Mouse (Mus musculus) kidney, embryonic 16.5 days (tissue): Measurements from ENCODE around the gene Sytl4. TPM values are rescaled to one million over a fixed set of nuclear protein-coding genes. Genes with fewer than 3 reads are reported as not detected.

ENCODE experiments used
- ATAC-seq: fragments of 200-750 bp; cut with Nextera tagmentation; 2 replicates; pipeline ENCODE4 v1.8.0; 2017; ENCODE audit warnings: moderate TSS enrichment; ENCODE audit not compliant: low FRiP score, low TSS enrichment
- H3K27ac ChIP-seq: fragments of 300-500 bp; sonication (generic); 2 replicates; pipeline ENCODE4 v1.5.1; 2014; ENCODE audit warnings: low read length
- H3K27me3 ChIP-seq: fragments of 300-500 bp; sonication (generic); 2 replicates; pipeline ENCODE4 v1.6.1; 2014; ENCODE audit warnings: low read length, control low read depth, mixed read lengths; ENCODE audit not compliant: insufficient read depth
- H3K36me3 ChIP-seq: fragments of 300-500 bp; sonication (generic); 2 replicates; pipeline ENCODE4 v1.6.1; 2014; ENCODE audit warnings: low read length, control low read depth, mixed read lengths; ENCODE audit not compliant: insufficient read depth
- H3K4me1 ChIP-seq: fragments of 300-500 bp; sonication (generic); 2 replicates; pipeline ENCODE4 v1.6.1; 2014; ENCODE audit warnings: low read length, control low read depth, mixed read lengths; ENCODE audit not compliant: insufficient read depth
- H3K4me2 ChIP-seq: fragments of 300-500 bp; sonication (generic); replicated peaks from 2 replicates; pipeline ENCODE4 v1.6.1; 2014; ENCODE audit warnings: low read depth, low read length
- H3K4me3 ChIP-seq: fragments of 300-500 bp; sonication (generic); 2 replicates; pipeline ENCODE4 v1.5.1; 2014; ENCODE audit warnings: mild to moderate bottlenecking, low read length
- H3K9ac ChIP-seq: fragments of 300-500 bp; sonication (generic); replicated peaks from 2 replicates; pipeline ENCODE4 v1.6.1; 2014; ENCODE audit warnings: low read length
- H3K9me3 ChIP-seq: fragments of 300-500 bp; sonication (generic); 2 replicates; pipeline ENCODE4 v1.6.1; 2016; ENCODE audit warnings: low read length, control low read depth
- WGBS: fragments of 180-500 bp; shearing (Covaris S2); extraction: QIAGEN DNeasy Blood & Tissue Kit; methylation state at CpG from one replicate; pipeline ENCODE4 v1.1.7; 2014; 5-methylcytosine and 5-hydroxymethylcytosine counted together
- polyA plus RNA-seq: library from polyadenylated mRNA; unstranded; fragments of >200 nt; fragmentation: Nextera tagmentation; extraction: Ambion mirVana; gene quantifications from 2 replicates; pipeline ENCODE4 v1.2.1, GENCODE M21; 2015

Sytl4 gene
- polyA plus RNA-seq, 1 experiment from 2014 or later, result 4.6 TPM

- no peaks in the 10 kb centered on the region for H3K4me1 ChIP-seq
- ATAC-seq, result 0 out of 2 replicates have a peak, but pooled peaks have one; percentile 51
- no peak overlapping the region for H3K9ac ChIP-seq
- 59% methylated on average over 12 of the region's 12 CpGs for WGBS
- no peak overlapping the region for H3K4me2 ChIP-seq
- H3K27me3 ChIP-seq, result peaks cover 6% of the 10 kb centered on the region; the same call in 1 of the 2 replicates
- no peak overlapping the region for H3K4me3 ChIP-seq
- no peaks in the 10 kb centered on the region for H3K36me3 ChIP-seq
- no peak overlapping the region for H3K27ac ChIP-seq
- no peaks in the 10 kb centered on the region for H3K9me3 ChIP-seq
Observed at GRCm38 (mm10) chrX:133931302-133932013, 50.2 kb downstream of the Sytl4 start.

GRCm38 (mm10) chrX:133926760-133927159 lies 54.9 kb downstream of the Sytl4 start:
- Histone ChIP-seq H3K4me3 (no peak overlapping the region), H3K36me3 (no peaks in the 10 kb centered on the region), H3K9ac (no peak overlapping the region), H3K27ac (no peak overlapping the region), H3K4me2 (no peak overlapping the region), H3K9me3 (no peaks in the 10 kb centered on the region), H3K27me3 (peaks cover 13% of the 10 kb centered on the region; the same call in 1 of the 2 replicates), H3K4me1 (no peaks in the 10 kb centered on the region)
- ATAC-seq, result no peak
- WGBS, result 78% methylated on average over 5 of the region's 5 CpGs

GRCm38 (mm10) chrX:133921187-133921586 lies 60.4 kb downstream of the Sytl4 start:
- Histone ChIP-seq H3K4me2 (no peak overlapping the region), H3K9me3 (no peaks in the 10 kb centered on the region), H3K27me3 (peaks cover 12% of the 10 kb centered on the region; the same call in 1 of the 2 replicates), H3K4me3 (no peak overlapping the region), H3K4me1 (no peaks in the 10 kb centered on the region), H3K36me3 (no peaks in the 10 kb centered on the region), H3K9ac (no peak overlapping the region), H3K27ac (no peak overlapping the region)
- WGBS, result 80% methylated on average over 4 of the region's 4 CpGs
- ATAC-seq, result no peak

- ATAC-seq, result peak; percentile 57; the same call in 1 of the 2 replicates
- H3K27me3 ChIP-seq, result peaks cover 3% of the 10 kb centered on the region; the same call in 1 of the 2 replicates
- 51% methylated on average over 7 of the region's 7 CpGs for WGBS
- no peaks in the 10 kb centered on the region for H3K4me1 ChIP-seq
- no peak overlapping the region for H3K4me3 ChIP-seq
- H3K9ac ChIP-seq, result no peak overlapping the region
- no peak overlapping the region for H3K4me2 ChIP-seq
- no peaks in the 10 kb centered on the region for H3K36me3 ChIP-seq
- H3K9me3 ChIP-seq, result no peaks in the 10 kb centered on the region
- no peak overlapping the region for H3K27ac ChIP-seq
Observed at GRCm38 (mm10) chrX:133914219-133914618, 67.4 kb downstream of the Sytl4 start.

- Histone ChIP-seq H3K4me1 (no peaks in the 10 kb centered on the region), H3K9ac (no peak overlapping the region), H3K36me3 (no peaks in the 10 kb centered on the region), H3K27ac (no peak overlapping the region), H3K4me3 (no peak overlapping the region), H3K4me2 (no peak overlapping the region), H3K27me3 (peaks cover 3% of the 10 kb centered on the region; the same call in 1 of the 2 replicates), H3K9me3 (no peaks in the 10 kb centered on the region)
- 82% methylated on average over 3 of the region's 3 CpGs for WGBS
- ATAC-seq, result no peak
Observed at GRCm38 (mm10) chrX:133913006-133913405, 68.6 kb downstream of the Sytl4 start.

- Histone ChIP-seq H3K4me1 (no peaks in the 10 kb centered on the region), H3K36me3 (no peaks in the 10 kb centered on the region), H3K9me3 (no peaks in the 10 kb centered on the region), H3K4me3 (no peak overlapping the region), H3K4me2 (no peak overlapping the region), H3K27me3 (peaks cover 3% of the 10 kb centered on the region; the same call in 1 of the 2 replicates), H3K27ac (peak overlapping the region; percentile 34; the same call in 1 of the 2 replicates), H3K9ac (no peak overlapping the region)
- WGBS, result 66% methylated on average over 10 of the region's 10 CpGs
- ATAC-seq, result no peak
Observed at GRCm38 (mm10) chrX:133911397-133912103, 70.1 kb downstream of the Sytl4 start.

GRCm38 (mm10) chrX:133908261-133908660 lies 73.4 kb downstream of the Sytl4 start, which contains the start of gene Srpx2:
Gene Srpx2, plus strand, starts transcription at chrX:133908426.
- Histone ChIP-seq H3K4me3 (peak within 1 kb of the TSS; percentile 6; the same call in 1 of the 2 replicates), H3K9me3 (no peaks in the 10 kb centered on the region), H3K27me3 (peaks cover 3% of the 10 kb centered on the region; the same call in 1 of the 2 replicates), H3K9ac (no peak within 1 kb of the TSS), H3K36me3 (no peaks in the 10 kb centered on the region), H3K4me2 (peak within 1 kb of the TSS; percentile 27; the same call in 1 of the 2 replicates), H3K4me1 (no peaks in the 10 kb centered on the region), H3K27ac (no peak within 1 kb of the TSS)
- 33% methylated on average over 3 of the region's 3 CpGs for WGBS
- ATAC-seq, result no peak

- Histone ChIP-seq H3K9ac (peak within 1 kb of the TSS; percentile 78), H3K36me3 (0 out of 2 replicates have a peak, but pooled peaks cover 4% of the 10 kb centered on the region), H3K27me3 (peaks cover 3% of the 10 kb centered on the region; the same call in 1 of the 2 replicates), H3K4me1 (no peaks in the 10 kb centered on the region), H3K27ac (0 out of 2 replicates have a peak within 1 kb of the TSS, but pooled peaks have one; percentile 18), H3K4me3 (peak within 1 kb of the TSS; percentile 70), H3K9me3 (no peaks in the 10 kb centered on the region), H3K4me2 (peak within 1 kb of the TSS; percentile 47)
- peak; percentile 97 for ATAC-seq
- WGBS, result 24% methylated on average over 33 of the region's 33 CpGs
Observed at GRCm38 (mm10) chrX:133898014-133898542, 83.5 kb downstream of the Sytl4 start, which contains the start of gene Tspan6. Gene Tspan6, minus strand, starts transcription at chrX:133898429.

GRCm38 (mm10) chrX:133888111-133888510 lies 93.5 kb downstream of the Sytl4 start:
- H3K4me1 ChIP-seq, result no peaks in the 10 kb centered on the region
- H3K9ac ChIP-seq, result no peak overlapping the region
- no peak overlapping the region for H3K4me2 ChIP-seq
- H3K27ac ChIP-seq, result no peak overlapping the region
- H3K4me3 ChIP-seq, result no peak overlapping the region
- WGBS, result 84% methylated on average over 5 of the region's 5 CpGs
- H3K9me3 ChIP-seq, result no peaks in the 10 kb centered on the region
- 0 out of 2 replicates have a peak, but pooled peaks cover 3% of the 10 kb centered on the region for H3K36me3 ChIP-seq
- H3K27me3 ChIP-seq, result no peaks in the 10 kb centered on the region
- no peak for ATAC-seq
